Mouse (Mus musculus): Measurements from ENCODE around the gene Senp3. TPM values are rescaled to one million over a fixed set of nuclear protein-coding genes. Genes with fewer than 3 reads are reported as not detected.
"Not testable (repeated sequence)": the region's sequence is repeated elsewhere in the genome, so short reads cannot be mapped to it uniquely, and the experiment has no call there.

Gene Senp3
- total RNA-seq, 2 experiments from 2014 or later = 25.4 to 28.1 TPM

- peak; percentile 87 for TF ChIP-seq CTCF (IDR thresholded peaks at IDR 0.05)
- DNase-seq = peak; percentile 72
- H3K4me3 ChIP-seq = no peak within 1 kb of the TSS
- H3K27ac ChIP-seq = peak within 1 kb of the TSS; percentile 24; the same call in 1 of the 2 replicates
- intact Hi-C loops (cut with DNase I) = loop anchor here (2.0 kb wide), 1 partner anchor 27 kb away; no protein-coding TSS in a partner anchor
Measured at GRCm38 (mm10) chr11:69655264-69656064, 26.4 kb downstream of the Senp3 start, which contains the start of gene Sox15. Gene Sox15 (plus strand): TSS chr11:69655314.

GRCm38 (mm10) chr11:69654760-69655159, 27.1 kb downstream of the Senp3 start:
- TF ChIP-seq CTCF (IDR thresholded peaks at IDR 0.05) = no peak
- Histone ChIP-seq H3K27ac (no peak overlapping the region), H3K4me3 (no peak overlapping the region)
- no peak for DNase-seq
- intact Hi-C loops (cut with DNase I) = no loop called here

GRCm38 (mm10) chr11:69653399-69653798, 28.5 kb downstream of the Senp3 start:
- no peak for TF ChIP-seq CTCF (IDR thresholded peaks at IDR 0.05)
- no peak for DNase-seq
- intact Hi-C loops (cut with DNase I) = no loop called here
- Histone ChIP-seq H3K4me3 (no peak overlapping the region), H3K27ac (no peak overlapping the region)

DNA sequence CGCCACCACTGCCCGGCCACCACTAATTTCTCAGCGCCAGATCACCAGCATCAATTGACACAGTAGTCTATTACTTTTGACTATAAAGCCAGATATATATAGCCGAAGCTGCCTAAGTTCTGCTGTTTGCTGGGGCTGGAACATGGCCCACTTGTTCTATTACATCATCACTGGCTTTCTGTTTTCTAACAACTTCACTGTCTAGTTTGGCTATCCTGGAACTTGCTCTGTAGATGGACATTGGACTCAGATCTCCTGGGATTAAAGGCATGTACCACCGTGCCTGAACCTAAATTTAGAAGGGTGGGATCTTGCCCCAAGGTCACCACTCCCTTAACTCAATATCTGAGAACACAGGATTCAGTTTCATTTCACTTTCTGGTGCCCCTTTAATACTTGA, 36.0 kb downstream of the Senp3 start:
- intact Hi-C loops (cut with DNase I) = no loop called here
- TF ChIP-seq CTCF (IDR thresholded peaks at IDR 0.05) = no peak
- Histone ChIP-seq H3K27ac (no peak overlapping the region), H3K4me3 (no peak overlapping the region)
- DNase-seq = no peak

- TF ChIP-seq CTCF (IDR thresholded peaks at IDR 0.05) = no peak
- intact Hi-C loops (cut with DNase I) = no loop called here
- no peak for DNase-seq
- no peak overlapping the region for H3K27ac ChIP-seq
- H3K4me3 ChIP-seq = 0 out of 2 replicates have a peak overlapping the region, but pooled peaks have one; percentile 2
Measured at GRCm38 (mm10) chr11:69635471-69635870, 46.4 kb downstream of the Senp3 start.

DNA sequence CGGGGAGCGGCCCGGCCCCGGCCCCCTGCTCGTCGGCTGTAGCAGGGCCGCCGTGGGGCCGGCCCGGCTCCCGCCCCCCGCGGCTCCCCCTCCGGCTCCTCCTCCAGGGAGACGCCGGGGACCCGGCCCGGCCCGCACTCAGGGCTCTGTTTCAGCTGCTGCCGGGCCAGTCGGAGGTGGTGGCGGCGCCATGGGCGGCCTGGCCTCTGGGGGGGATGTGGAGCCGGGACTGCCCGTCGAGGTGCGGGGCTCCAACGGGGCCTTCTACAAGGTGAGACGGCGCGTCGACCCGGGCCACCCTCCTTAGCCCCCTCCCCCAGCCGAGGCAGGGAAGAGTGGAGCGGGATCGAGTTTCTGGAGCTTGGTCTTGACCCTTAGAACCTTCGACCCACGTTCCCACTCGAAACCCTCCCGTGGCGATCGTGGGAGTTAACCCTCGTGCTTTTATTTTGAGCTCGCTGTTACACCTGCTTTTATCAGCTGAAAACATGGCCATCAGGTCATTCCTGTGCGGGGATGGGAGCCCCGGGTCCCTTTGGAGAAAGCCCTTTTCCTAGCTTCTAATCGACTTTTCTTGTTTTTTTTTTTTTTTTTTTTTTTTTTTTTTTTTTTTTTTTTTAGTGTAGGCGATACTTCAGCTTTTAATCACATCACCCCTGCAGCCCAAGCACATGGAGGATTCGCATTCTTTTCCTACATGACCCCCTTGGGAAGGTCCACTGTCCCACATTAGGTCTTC, 48.6 kb downstream of the Senp3 start:
- Histone ChIP-seq H3K4me3 (peak overlapping the region; percentile 97), H3K27ac (peak overlapping the region; percentile 94)
- no peak for TF ChIP-seq CTCF (IDR thresholded peaks at IDR 0.05)
- intact Hi-C loops (cut with DNase I) = no loop called here
- DNase-seq = peak; percentile 87

DNA sequence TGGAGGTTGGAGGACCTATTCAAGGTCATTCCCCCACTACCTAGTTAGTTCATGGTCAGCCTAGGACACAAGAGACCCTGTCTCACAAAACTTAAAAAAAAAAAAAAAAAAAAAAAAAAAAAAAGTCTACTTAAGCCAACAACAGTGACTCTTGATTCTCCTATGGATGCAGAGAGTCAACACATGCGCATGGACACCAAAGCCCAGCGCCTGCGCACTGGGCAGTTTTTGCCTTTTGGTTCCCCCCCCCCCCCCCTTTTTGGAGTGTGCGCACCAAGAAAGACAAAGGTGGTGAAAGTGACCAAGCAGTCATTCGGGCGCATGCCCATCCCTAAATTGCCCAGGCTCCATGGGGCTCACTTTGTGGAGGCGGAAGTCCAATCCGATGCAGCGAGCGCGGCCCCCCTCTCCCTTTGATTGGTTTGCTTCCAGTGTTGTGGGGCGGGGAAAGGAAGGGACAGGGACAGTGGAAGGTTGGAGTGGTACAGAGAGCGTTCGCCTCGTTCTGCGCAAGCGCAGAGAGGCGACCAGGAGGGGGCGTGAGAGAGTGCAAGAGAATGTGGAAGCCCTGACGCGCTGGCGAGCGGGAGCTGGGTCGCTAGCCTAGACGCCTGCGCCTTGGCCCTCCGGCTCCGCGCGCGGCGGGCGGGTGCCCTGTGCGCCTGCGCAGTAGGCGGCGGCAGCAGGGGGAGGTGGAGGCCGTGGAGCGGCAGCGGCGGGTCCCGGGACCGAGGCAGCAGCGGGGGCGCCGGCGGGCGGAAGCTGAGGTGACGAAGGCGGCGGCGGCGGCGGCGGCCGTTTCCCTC, 49.4 kb downstream of the Senp3 start, which contains the start of gene Fxr2:
Gene Fxr2 (plus strand): TSS at position 707 of the 806 bp plus-strand sequence.
- intact Hi-C loops (cut with DNase I) = no loop called here

DNA sequence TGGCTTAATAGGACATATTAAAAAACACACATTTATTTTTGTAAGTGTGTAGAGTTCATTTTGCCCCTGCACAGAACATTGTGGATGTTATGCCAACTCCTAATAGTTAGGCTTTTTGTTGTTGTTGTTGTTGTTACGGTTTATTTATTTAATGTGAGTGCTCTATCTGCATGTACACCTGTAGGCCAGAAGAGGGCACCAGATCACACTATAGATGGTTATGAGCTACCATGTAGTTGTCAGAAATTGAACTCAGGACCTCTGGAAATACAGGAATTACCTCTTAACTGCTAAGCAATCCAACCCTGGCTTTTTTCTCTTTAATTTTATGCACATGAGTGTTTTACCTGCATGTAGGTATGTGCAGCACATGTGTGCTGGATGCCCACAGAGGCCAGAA, 52.1 kb downstream of the Senp3 start:
- Histone ChIP-seq H3K4me3 (no peak overlapping the region), H3K27ac (no peak overlapping the region)
- no peak for DNase-seq
- intact Hi-C loops (cut with DNase I) = loop anchor here (2.0 kb wide), 1 partner anchor 27 kb away; no protein-coding TSS in a partner anchor
- peak; percentile 72 for TF ChIP-seq CTCF (IDR thresholded peaks at IDR 0.05)

More for the DNA sequence above, 49.4 kb downstream of the Senp3 start, which contains the start of gene Fxr2:
- Histone ChIP-seq H3K27ac (peak within 1 kb of the TSS; percentile 94), H3K4me3 (peak within 1 kb of the TSS; percentile 97)
- peak; percentile 100 for DNase-seq
- TF ChIP-seq CTCF (IDR thresholded peaks at IDR 0.05) = peak; percentile 86

GRCm38 (mm10) chr11:69628286-69628685, 53.6 kb downstream of the Senp3 start:
- TF ChIP-seq CTCF (IDR thresholded peaks at IDR 0.05) = peak; percentile 91
- Histone ChIP-seq H3K4me3 (no peak overlapping the region), H3K27ac (no peak overlapping the region)
- intact Hi-C loops (cut with DNase I) = loop anchor here (2.0 kb wide), 1 partner anchor 29 kb away; no protein-coding TSS in a partner anchor
- DNase-seq = peak; percentile 77

DNA sequence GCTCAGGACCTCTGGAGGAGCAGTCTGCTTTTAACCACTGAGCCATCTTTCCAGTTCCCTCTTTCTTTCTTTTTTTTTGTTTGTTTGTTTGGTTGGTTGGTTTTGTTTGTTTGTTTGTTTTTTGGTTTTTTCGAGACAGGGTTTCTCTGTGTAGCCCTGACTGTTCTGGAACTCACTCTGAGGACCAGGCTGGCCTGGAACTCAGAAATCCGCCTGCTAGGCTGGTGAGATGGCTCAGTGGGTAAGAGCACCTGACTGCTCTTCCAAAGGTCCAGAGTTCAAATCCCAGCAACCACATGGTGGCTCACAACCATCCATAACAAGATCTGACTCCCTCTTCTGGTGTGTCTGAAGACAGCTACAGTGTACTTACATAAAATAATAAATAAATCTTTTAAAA, 57.5 kb downstream of the Senp3 start:
- H3K4me3 ChIP-seq; H3K27ac ChIP-seq; DNase-seq; intact Hi-C loops (cut with DNase I): not testable (repeated sequence)

Small RNA genes within 50 kb of the gene (microRNA-seq; reads per million reads assigned to microRNA genes)
- gene Mir1934 (not detected), gene Mir467f (not detected)

Other genes with a start within 250 kb of the Senp3 start
- gene Dnah2, start 133.0 kb downstream of the Senp3 start, total RNA-seq (2021) = under 1 TPM; 0.05 to 0.25 TPM
- under 1 TPM; 0.47 to 0.48 TPM for gene Efnb3, start 121.9 kb downstream of the Senp3 start, total RNA-seq (2021)
- gene Wrap53, start 101.8 kb downstream of the Senp3 start, total RNA-seq (2021) = 1 to 10 TPM; 3.2 to 3.4 TPM
- 10 to 100 TPM; 12.9 to 16.5 TPM for gene Trp53, start 101.7 kb downstream of the Senp3 start, total RNA-seq (2021)
- gene Atp1b2, start 76.1 kb downstream of the Senp3 start, total RNA-seq (2021) = 100 to 1,000 TPM; 271 to 389 TPM
- not detected for gene Shbg, start 64.2 kb downstream of the Senp3 start, total RNA-seq (2021)
- gene Sat2, start 60.1 kb downstream of the Senp3 start, total RNA-seq (2021) = 1 to 10 TPM; 2.6 to 3.2 TPM
- gene Fxr2, start 49.1 kb downstream of the Senp3 start, total RNA-seq (2021) = 100 to 1,000 TPM in 1 of 2 experiments, 10 to 100 TPM in 1; 90.6 to 104 TPM
- gene Sox15, start 26.8 kb downstream of the Senp3 start, total RNA-seq (2021) = not detected
- 1 to 10 TPM; 8.6 to 9.7 TPM for gene Mpdu1, start 19.4 kb downstream of the Senp3 start, total RNA-seq (2021)
- gene Cd68, start 15.9 kb downstream of the Senp3 start, total RNA-seq (2021) = 1 to 10 TPM; 1.7 to 3.2 TPM
- 10 to 100 TPM; 98.0 to 98.5 TPM for gene Eif4a1, start 9.7 kb downstream of the Senp3 start, total RNA-seq (2021)
- 1 to 10 TPM in 1 of 2 experiments, under 1 TPM in 1; 0.64 to 1.1 TPM for gene Tnfsf13, start 3.7 kb upstream of the Senp3 start, total RNA-seq (2021)
- 10 to 100 TPM in 1 of 2 experiments, 1 to 10 TPM in 1; 6.5 to 10.6 TPM for gene Tnfsf12, start 13.8 kb upstream of the Senp3 start, total RNA-seq (2021)
- gene Tnfsfm13, start 14.0 kb upstream of the Senp3 start, total RNA-seq (2021) = 1 to 10 TPM; 1.2 to 1.9 TPM
- gene Polr2a, start 76.6 kb upstream of the Senp3 start, total RNA-seq (2021) = 10 to 100 TPM; 26.9 to 35.4 TPM
- gene Slc35g3, start 79.9 kb upstream of the Senp3 start, total RNA-seq (2021) = not detected
- gene Zbtb4, start 83.8 kb upstream of the Senp3 start, total RNA-seq (2021) = 10 to 100 TPM; 29.3 to 35.9 TPM
- 10 to 100 TPM; 23.2 to 26.3 TPM for gene Chrnb1, start 113.9 kb upstream of the Senp3 start, total RNA-seq (2021)
- 1 to 10 TPM; 3.9 to 4.7 TPM for gene Fgf11, start 119.8 kb upstream of the Senp3 start, total RNA-seq (2021)
- under 1 TPM; 0.20 to 0.41 TPM for gene Tmem102, start 123.5 kb upstream of the Senp3 start, total RNA-seq (2021)
- not detected for gene Gm39566, start 133.2 kb upstream of the Senp3 start, total RNA-seq (2021)
- gene Spem2, start 136.4 kb upstream of the Senp3 start, total RNA-seq (2021) = not detected
- not detected for gene Spem1, start 140.1 kb upstream of the Senp3 start, total RNA-seq (2021)
- gene Nlgn2, start 155.7 kb upstream of the Senp3 start, total RNA-seq (2021) = 1 to 10 TPM; 2.3 to 2.7 TPM
- gene Tmem256, start 156.4 kb upstream of the Senp3 start, total RNA-seq (2021) = 100 to 1,000 TPM; 144 to 165 TPM
- gene Plscr3, start 164.3 kb upstream of the Senp3 start, total RNA-seq (2021) = 10 to 100 TPM in 1 of 2 experiments, 1 to 10 TPM in 1; 9.6 to 13.0 TPM
- gene Tnk1, start 176.6 kb upstream of the Senp3 start, total RNA-seq (2021) = under 1 TPM in 1 of 2 experiments, not detected in 1; 0.11 TPM
- gene Tmem95, start 195.9 kb upstream of the Senp3 start, total RNA-seq (2021) = not detected
- 1 to 10 TPM; 1.3 to 1.7 TPM for gene Kctd11, start 199.3 kb upstream of the Senp3 start, total RNA-seq (2021)
- under 1 TPM in 1 of 2 experiments, not detected in 1; 0.08 TPM for gene Acap1, start 213.5 kb upstream of the Senp3 start, total RNA-seq (2021)
- under 1 TPM in 1 of 2 experiments, not detected in 1; 0.33 TPM for gene 2810408A11Rik, start 218.9 kb upstream of the Senp3 start, total RNA-seq (2021)
- gene Neurl4, start 219.0 kb upstream of the Senp3 start, total RNA-seq (2021) = 10 to 100 TPM; 25.2 to 33.5 TPM
- gene Gps2, start 231.8 kb upstream of the Senp3 start, total RNA-seq (2021) = 10 to 100 TPM; 47.1 to 49.6 TPM
- 100 to 1,000 TPM; 413 to 433 TPM for gene Eif5a, start 239.9 kb upstream of the Senp3 start, total RNA-seq (2021)

All from gastrocnemius, adult 2 months (tissue).